Mouse (Mus musculus) spleen, adult 2 months (tissue): ENCODE results near the gene Spata32.

ENCODE experiments used
- CTCF ChIP-seq: fragments of 200-500 bp; IDR thresholded peaks from 2 replicates; pipeline ENCODE4 v1.5.1; 2011; ENCODE audit warnings: mild to moderate bottlenecking, inconsistent platforms; ENCODE audit not compliant: insufficient read depth, insufficient read length, insufficient replicate concordance; ENCODE audit errors: extremely low read depth
- POLR2A ChIP-seq: fragments of 200-500 bp; IDR thresholded peaks from 2 replicates; pipeline ENCODE4 v1.6.1; 2011; ENCODE audit warnings: low read depth, low read length, inconsistent platforms

DNA sequence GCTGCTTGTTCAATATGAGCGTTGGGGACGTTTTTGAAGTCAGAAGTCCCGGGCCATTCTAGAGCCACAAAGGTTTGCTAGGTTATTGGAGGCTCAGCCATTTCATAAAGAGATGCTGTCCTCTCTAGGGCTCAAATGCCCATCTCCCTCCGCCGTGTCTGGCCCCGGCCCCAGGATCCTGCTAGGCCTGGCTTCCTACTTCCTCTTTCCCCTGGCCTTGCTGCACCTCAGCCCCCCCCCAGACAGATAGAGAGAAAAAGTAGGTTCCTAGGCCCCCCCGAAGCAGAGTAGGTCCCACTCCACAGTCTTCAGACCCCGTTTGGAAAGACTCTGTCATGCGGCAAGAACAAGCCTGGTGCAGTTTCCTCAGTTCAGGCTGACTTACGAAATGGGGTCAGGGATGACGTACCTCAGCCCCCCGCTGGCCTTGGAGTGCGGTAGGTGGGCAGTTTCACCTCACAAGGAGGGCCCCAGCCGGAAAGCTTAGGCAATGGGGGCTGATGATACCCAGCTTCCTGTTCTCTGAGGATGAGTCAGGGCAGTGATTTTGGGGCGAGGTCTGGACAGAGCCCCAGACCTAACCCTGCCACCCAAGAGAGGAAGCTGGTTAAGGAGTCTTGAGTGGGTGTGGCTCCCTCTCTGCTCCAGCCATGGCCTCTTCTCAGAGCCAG is 40.3 kb downstream of the Spata32 start:
- TF ChIP-seq CTCF, result no peak
- TF ChIP-seq POLR2A, result no peak
